Mouse (Mus musculus) liver, embryonic 14.5 days (tissue): ENCODE data around the gene Rab5b.

ENCODE experiments used
- CTCF ChIP-seq: IDR thresholded peaks from 2 replicates; pipeline ENCODE4 v1.5.1; 2016; ENCODE audit warnings: antibody characterized with exemption, low read depth, control low read depth
- EP300 ChIP-seq: IDR thresholded peaks from 2 replicates; pipeline ENCODE4 v1.6.1; 2016; ENCODE audit warnings: antibody characterized with exemption, low read depth

DNA sequence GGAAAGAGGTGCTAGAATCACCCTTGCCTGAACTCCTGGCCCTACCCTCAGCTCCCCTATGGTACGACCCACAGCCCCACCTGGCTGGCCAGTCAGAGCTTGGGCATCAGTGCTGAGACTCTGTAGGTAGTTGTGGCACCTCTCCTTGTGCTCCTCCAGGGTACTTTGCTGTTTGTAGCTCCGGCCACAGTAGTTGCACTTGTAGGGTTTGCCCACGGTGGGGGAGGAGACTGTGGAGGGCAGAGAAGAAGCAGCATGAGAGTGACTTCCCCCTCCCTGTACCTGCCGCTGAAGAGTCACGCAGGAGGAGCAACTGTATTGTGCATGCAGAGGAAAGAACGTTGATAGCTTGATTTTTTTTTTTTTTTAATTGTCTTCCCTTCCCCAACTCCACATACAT is 59.5 kb downstream of the Rab5b start:
- TF ChIP-seq CTCF (no peak), EP300 (no peak)
